Mouse (Mus musculus): ENCODE measurements around the gene Rai1.

Gene Rai1

DNA sequence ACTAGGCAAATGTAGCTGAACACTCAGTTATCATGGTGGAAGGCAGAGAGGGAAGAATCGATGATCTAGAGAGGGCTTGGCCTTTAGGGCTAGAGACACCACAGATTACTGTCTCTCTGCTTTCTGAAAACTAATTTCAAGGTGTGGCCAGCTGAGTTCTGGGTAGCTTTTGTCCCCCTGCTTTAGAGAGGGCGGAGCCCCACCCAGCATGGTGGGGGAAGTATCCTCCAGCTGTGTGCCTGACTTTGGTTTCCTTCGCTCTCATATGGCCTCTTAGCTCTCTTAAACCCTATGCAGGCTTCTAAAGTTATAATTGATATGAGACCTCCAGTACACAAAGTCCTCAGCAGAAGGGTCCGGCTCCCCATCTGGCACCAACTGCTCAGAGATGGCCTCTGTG lies 58.5 kb downstream of the Rai1 start:
- no peak for DNase-seq (ENCODE audit: low read depth)

- no peak for DNase-seq (ENCODE audit: low read depth)
These were observed 59.6 kb downstream of the Rai1 start for GRCm38 (mm10) chr11:60164450-60164849.

- DNase-seq (ENCODE audit: low read depth) = no peak
These were observed 60.3 kb downstream of the Rai1 start for GRCm38 (mm10) chr11:60165076-60165475.

DNA sequence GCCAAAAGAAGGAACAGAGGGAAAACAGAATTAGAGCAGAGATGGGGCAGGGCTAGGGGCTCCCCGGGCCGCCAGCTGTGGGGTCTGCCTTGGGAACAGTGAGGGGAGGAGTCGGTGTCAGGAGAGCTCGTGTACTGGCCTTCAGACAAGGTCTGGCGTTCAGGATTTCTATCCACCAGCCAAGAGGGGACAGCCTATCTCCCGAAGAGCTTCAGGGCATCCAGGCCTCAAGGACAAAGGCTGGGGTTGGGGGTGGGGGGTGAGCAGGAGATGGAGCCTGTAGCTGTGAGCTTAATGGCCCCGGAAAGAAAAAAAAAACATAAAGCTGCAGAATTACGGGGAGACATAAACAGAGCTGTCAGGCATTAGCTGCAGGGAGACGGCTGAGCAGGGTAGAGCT lies 64.0 kb downstream of the Rai1 start:
- no peak for DNase-seq (ENCODE audit: low read depth)

GRCm38 (mm10) chr11:60172074-60172473 lies 67.3 kb downstream of the Rai1 start:
- no peak for DNase-seq (ENCODE audit: low read depth)

GRCm38 (mm10) chr11:60173606-60174184 lies 68.9 kb downstream of the Rai1 start:
- DNase-seq (ENCODE audit: low read depth) = no peak

- DNase-seq (ENCODE audit: low read depth) = peak; percentile 73
These were observed 70.8 kb downstream of the Rai1 start for GRCm38 (mm10) chr11:60175371-60176181.

GRCm38 (mm10) chr11:60176182-60176974 lies 71.6 kb downstream of the Rai1 start:
- no peak for DNase-seq (ENCODE audit: low read depth)

GRCm38 (mm10) chr11:60176975-60177657 lies 72.3 kb downstream of the Rai1 start:
- DNase-seq (ENCODE audit: low read depth) = no peak

DNA sequence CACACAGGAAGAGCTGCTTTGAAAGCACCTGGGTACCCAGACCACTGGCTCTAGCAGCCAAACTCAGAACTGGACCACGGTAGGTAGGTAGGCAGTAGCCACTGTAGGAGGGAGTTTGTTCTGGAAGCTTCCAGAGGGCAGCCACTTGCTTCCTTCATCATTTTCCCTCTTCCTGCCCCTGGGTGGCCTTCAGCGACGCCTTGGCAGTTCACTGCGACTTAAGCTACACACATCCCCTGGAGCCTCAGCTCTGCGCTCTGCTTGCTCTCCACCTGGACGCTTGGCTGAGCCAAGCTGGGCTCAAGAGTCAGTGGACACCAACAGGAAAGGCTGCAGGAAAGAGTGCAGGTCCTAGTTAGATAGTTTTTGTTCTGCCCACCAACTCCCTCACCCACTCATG lies 73.2 kb downstream of the Rai1 start:
- DNase-seq (ENCODE audit: low read depth) = no peak

GRCm38 (mm10) chr11:60178506-60178905 lies 73.7 kb downstream of the Rai1 start:
- DNase-seq (ENCODE audit: low read depth) = no peak

DNA sequence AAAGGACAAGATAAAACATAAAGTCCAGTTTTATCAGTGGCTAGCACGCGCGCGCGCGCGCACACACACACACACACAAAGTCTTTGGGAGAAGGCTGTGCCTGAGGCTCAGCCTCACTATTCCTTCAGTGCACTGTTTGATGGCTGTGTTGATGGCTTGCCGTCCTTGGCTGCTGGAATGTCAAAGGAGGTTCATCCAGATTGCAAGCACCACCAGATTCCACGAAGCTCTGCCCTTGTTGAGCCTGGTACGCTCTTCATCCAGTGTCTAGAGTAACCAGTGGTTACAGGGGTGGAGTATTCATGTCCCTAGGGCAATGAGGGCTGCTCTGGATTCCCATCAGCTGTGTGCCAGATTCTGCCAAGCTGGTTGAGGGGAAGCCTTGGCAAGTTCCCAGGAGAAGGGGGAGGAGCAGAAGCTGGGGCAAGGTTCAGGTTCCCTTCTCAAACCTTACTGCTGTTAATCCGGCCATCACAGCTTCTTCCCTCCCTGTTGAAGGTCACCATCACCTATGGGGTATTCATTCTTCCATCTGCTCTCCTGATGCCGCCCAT lies 77.4 kb downstream of the Rai1 start:
- no peak for DNase-seq (ENCODE audit: low read depth)

DNA sequence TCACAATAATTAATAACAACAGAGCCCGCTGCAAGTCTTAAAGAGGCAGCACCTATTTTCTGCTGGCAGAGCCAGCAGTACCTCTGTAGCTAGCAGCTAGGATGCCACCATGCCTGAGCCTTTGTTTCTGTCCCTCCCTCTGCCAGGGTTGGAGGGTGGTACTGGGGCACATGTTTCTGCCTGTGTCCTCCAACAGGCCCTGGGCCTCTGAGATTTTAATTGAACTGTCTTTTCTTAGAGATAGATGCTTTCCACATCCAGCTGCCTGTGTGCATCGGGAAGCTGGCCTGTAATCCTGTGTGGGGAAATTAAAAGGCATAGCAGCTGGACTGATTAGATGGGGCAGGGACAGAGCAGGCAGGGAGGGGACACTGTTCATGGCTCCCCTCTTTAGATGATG lies 77.9 kb downstream of the Rai1 start:
- no peak for DNase-seq (ENCODE audit: low read depth)

DNA sequence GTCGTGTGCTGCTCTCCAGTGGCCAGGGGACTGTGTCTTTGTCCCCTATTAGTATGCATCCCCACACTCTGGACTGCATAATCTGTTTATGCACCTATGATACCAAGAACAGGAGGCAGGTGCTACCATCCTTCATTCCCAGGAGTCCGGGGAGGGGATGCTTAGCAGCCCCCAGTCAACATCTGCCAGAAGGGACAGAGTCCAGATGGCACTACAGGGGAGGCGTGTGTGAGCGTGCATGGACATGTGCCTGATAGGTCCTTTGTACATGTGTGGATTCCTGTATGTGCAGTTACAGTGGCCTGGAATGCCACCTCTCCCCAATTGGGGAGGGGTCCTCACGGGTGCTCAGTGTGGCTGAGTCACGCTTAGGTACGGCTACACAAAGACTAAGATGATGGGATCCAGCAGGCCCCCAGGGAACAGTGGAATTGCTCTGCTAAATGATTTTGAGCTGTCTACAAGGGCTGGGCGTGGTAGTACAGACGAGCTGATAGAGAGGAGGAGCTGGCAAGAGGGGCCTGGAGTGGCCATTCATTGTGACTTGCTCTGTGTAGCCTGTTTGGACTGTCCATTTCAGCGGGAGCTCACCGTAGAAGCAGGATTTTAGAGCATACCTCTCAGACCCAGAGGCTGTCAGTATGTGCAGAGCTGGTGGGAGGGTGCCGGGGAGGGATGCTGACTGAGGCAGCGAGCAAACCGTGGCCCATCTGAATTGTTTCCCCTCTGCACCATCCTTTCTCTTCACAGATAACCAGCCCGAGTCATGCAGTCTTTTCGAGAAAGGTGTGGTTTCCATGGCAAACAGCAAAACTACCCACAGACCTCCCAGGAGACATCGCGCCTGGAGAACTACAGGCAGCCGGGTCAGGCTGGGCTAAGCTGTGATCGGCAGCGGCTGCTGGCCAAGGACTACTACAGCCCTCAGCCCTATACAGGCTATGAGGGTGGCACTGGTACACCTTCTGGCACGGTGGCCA lies 79.8 kb downstream of the Rai1 start:
- no peak for DNase-seq (ENCODE audit: low read depth)

DNA sequence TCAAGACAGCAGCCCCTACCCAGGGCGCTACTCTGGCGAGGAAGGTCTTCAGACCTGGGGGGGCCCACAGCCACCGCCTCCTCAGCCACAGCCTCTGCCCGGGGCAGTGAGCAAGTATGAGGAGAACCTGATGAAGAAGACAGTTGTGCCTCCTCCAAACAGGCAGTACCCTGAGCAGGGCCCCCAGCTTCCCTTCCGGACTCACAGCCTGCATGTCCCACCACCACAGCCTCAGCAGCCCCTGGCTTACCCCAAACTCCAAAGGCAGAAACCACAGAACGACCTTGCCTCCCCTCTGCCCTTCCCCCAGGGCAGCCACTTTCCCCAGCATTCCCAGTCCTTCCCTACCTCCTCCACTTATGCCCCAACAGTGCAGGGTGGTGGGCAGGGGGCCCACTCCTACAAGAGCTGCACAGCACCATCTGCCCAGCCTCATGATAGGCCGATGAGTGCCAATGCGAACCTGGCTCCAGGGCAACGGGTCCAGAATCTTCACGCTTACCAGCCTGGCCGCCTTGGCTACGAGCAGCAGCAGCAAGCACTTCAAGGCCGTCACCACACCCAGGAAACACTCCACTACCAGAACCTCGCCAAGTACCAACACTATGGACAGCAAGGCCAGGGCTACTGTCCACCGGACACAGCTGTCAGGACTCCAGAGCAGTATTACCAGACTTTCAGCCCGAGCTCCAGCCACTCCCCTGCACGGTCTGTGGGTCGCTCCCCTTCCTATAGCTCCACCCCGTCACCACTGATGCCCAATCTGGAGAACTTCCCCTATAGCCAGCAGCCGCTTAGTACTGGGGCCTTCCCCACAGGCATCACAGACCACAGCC lies 80.8 kb downstream of the Rai1 start:
- DNase-seq (ENCODE audit: low read depth) = no peak

DNA sequence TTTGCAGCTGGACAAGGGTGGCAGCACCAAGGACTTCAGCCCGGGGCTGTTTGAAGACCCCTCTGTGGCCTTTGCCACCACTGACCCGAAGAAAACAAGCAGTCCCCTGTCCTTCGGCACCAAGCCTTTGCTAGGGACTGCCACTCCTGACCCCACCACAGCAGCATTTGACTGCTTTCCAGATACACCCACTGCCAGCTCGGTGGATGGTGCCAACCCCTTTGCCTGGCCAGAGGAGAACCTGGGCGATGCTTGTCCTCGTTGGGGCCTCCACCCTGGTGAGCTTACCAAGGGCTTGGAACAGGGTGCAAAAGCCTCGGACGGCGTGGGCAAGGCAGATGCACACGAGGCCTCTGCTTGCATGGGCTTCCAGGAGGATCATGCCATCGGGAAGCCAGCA lies 82.3 kb downstream of the Rai1 start:
- DNase-seq (ENCODE audit: low read depth) = no peak

DNA sequence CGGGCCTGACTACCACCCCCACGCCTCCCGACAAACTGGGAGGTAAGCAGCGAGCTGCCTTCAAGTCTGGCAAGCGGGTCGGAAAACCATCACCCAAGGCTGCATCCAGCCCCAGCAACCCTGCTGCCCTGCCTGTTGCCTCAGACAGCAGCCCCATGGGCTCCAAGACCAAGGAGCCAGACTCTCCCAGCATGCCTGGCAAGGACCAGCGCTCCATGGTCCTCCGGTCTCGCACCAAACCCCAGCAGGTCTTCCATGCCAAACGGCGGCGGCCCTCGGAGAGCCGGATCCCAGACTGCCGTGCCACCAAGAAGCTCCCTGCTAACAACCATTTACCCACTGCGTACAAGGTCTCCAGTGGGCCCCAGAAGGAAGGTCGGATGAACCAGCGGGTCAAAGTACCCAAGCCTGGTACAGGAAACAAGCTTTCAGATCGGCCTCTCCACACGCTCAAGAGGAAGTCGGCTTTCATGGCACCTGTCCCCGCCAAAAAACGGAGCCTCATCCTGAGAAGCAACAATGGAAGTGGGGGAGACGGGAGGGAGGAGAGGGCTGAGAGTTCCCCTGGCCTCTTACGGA lies 83.6 kb downstream of the Rai1 start:
- DNase-seq (ENCODE audit: low read depth) = no peak

- DNase-seq (ENCODE audit: low read depth) = no peak
These were observed 84.8 kb downstream of the Rai1 start for GRCm38 (mm10) chr11:60189501-60190040.

DNA sequence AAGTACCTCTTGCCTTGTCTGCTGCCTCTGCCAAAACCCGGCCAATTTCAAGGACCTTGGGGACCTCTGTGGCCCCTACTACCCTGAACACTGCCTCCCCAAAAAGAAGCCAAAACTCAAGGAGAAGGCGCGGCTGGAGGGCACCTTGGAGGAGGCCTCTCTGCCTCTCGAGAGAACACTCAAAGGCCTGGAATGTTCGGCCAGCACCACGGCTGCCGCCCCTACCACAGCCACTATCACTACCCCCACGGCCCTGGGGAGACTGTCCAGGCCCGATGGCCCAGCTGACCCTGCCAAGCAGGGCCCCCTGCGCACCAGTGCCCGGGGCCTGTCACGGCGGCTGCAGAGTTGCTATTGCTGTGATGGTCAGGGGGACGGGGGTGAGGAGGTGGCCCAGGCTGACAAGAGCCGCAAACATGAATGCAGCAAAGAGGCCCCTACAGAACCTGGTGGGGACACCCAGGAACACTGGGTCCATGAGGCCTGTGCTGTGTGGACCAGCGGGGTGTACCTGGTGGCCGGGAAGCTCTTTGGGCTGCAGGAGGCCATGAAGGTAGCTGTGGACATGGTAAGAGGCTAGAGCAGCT lies 85.3 kb downstream of the Rai1 start:
- no peak for DNase-seq (ENCODE audit: low read depth)

Measured in c-Kit-positive CD71-positive TER-119-negative erythroid progenitor cells, embryonic 14.5 days (primary cell).